Mouse (Mus musculus) neural tube, embryonic 13.5 days (tissue): ENCODE measurements around the gene Ascl5. TPM values are rescaled to one million over a fixed set of nuclear protein-coding genes. Genes with fewer than 3 reads are reported as not detected.

Experiments used
- ATAC-seq: fragments of 200-750 bp; cut with Nextera tagmentation; 2 replicates; pipeline ENCODE4 v1.8.0; 2017; ENCODE audit warnings: low read depth, mild to moderate bottlenecking, moderate TSS enrichment, moderate library complexity
- H3K27ac ChIP-seq: fragments of 300-500 bp; sonication (generic); replicated peaks from 2 replicates; pipeline ENCODE4 v1.5.1; 2015; ENCODE audit warnings: moderate library complexity, mild to moderate bottlenecking, inconsistent platforms
- H3K27me3 ChIP-seq: fragments of 300-500 bp; sonication (generic); 2 replicates; pipeline ENCODE4 v1.6.1; 2015; ENCODE audit warnings: mild to moderate bottlenecking, inconsistent platforms
- H3K36me3 ChIP-seq: fragments of 300-500 bp; sonication (generic); 2 replicates; pipeline ENCODE4 v1.6.1; 2015; ENCODE audit warnings: mild to moderate bottlenecking, inconsistent platforms
- H3K4me1 ChIP-seq: fragments of 300-500 bp; sonication (generic); replicated peaks from 2 replicates; pipeline ENCODE4 v1.6.1; 2015; ENCODE audit warnings: inconsistent platforms
- H3K4me2 ChIP-seq: fragments of 300-500 bp; sonication (generic); 2 replicates; pipeline ENCODE4 v1.6.1; 2015; ENCODE audit warnings: inconsistent platforms, mild to moderate bottlenecking, moderate library complexity
- H3K4me3 ChIP-seq: fragments of 300-500 bp; sonication (generic); 2 replicates; pipeline ENCODE4 v1.5.1; 2015; ENCODE audit warnings: mild to moderate bottlenecking, inconsistent platforms
- H3K9ac ChIP-seq: fragments of 300-500 bp; sonication (generic); 2 replicates; pipeline ENCODE4 v1.6.1; 2015; ENCODE audit warnings: moderate library complexity, mild to moderate bottlenecking, inconsistent platforms
- H3K9me3 ChIP-seq: fragments of 300-500 bp; sonication (generic); 2 replicates; pipeline ENCODE4 v1.6.1; 2016; ENCODE audit warnings: inconsistent platforms
- WGBS: fragments of 180-500 bp; shearing (Covaris S2); methylation state at CpG from one replicate; pipeline ENCODE4 v1.1.7; 2015; 5-methylcytosine and 5-hydroxymethylcytosine counted together
- polyA plus RNA-seq: library from polyadenylated mRNA; unstranded; fragments of >200 nt; fragmentation: Nextera tagmentation; extraction: Ambion mirVana; gene quantifications from 2 replicates; pipeline ENCODE4 v1.2.1, GENCODE M21; 2015

The Ascl5 gene
- polyA plus RNA-seq, 1 experiment from 2014 or later: not detected

GRCm38 (mm10) chr1:136093726-136094125, 43.1 kb downstream of the Ascl5 start:
- 80% methylated on average over 3 of the region's 3 CpGs for whole genome bisulfite sequencing
- no peaks in the 10 kb centered on the region for H3K4me1 ChIP-seq
- H3K27ac ChIP-seq: no peak overlapping the region
- no peak overlapping the region for H3K4me3 ChIP-seq
- no peak for ATAC-seq
- no peak overlapping the region for H3K4me2 ChIP-seq
- H3K9ac ChIP-seq: no peak overlapping the region
- no peaks in the 10 kb centered on the region for H3K9me3 ChIP-seq
- no peaks in the 10 kb centered on the region for H3K36me3 ChIP-seq
- no peaks in the 10 kb centered on the region for H3K27me3 ChIP-seq

- no peak overlapping the region for H3K4me3 ChIP-seq
- no peaks in the 10 kb centered on the region for H3K9me3 ChIP-seq
- no peaks in the 10 kb centered on the region for H3K27me3 ChIP-seq
- no peak overlapping the region for H3K4me2 ChIP-seq
- H3K4me1 ChIP-seq: no peaks in the 10 kb centered on the region
- no peak for ATAC-seq
- no peak overlapping the region for H3K27ac ChIP-seq
- 85% methylated on average over 5 of the region's 5 CpGs for WGBS
- H3K36me3 ChIP-seq: no peaks in the 10 kb centered on the region
- H3K9ac ChIP-seq: no peak overlapping the region
Observed at GRCm38 (mm10) chr1:136094807-136095206, 44.2 kb downstream of the Ascl5 start.

Other genes with a start within 250 kb of the Ascl5 start
- gene Lad1, start 232.2 kb upstream of the Ascl5 start, polyA plus RNA-seq: 0.40 and 0.73 TPM in 2 replicates
- gene Tnnt2, start 214.4 kb upstream of the Ascl5 start, polyA plus RNA-seq: 10.9 and 22.7 TPM in 2 replicates
- 0.08 and 0.23 TPM in 2 replicates for gene Pkp1, start 131.6 kb upstream of the Ascl5 start, polyA plus RNA-seq
- gene Igfn1, start 44.5 kb upstream of the Ascl5 start, polyA plus RNA-seq: not detected in 2 replicates
- 155 and 180 TPM in 2 replicates for gene Tmem9, start 42.7 kb upstream of the Ascl5 start, polyA plus RNA-seq
- 0.28 and 1.2 TPM in 2 replicates for gene Cacna1s, start 1.9 kb downstream of the Ascl5 start, polyA plus RNA-seq
- 34.6 and 41.7 TPM in 2 replicates for gene Kif21b, start 80.6 kb downstream of the Ascl5 start, polyA plus RNA-seq
- not detected in 2 replicates for gene Mroh3, start 162.0 kb downstream of the Ascl5 start, polyA plus RNA-seq
- gene Inava, start 183.5 kb downstream of the Ascl5 start, polyA plus RNA-seq: 3.1 and 3.6 TPM in 2 replicates
- 0.29 TPM in 2 replicates for gene Gpr25, start 210.1 kb downstream of the Ascl5 start, polyA plus RNA-seq